Mouse (Mus musculus): ENCODE data around the gene Igsf3. TPM values are rescaled to one million over a fixed set of nuclear protein-coding genes. Genes with fewer than 3 reads are reported as not detected.

Igsf3 gene
- total and polyA plus RNA-seq, 3 experiments, result 3.9 to 11.8 (median 11.4) TPM

DNA sequence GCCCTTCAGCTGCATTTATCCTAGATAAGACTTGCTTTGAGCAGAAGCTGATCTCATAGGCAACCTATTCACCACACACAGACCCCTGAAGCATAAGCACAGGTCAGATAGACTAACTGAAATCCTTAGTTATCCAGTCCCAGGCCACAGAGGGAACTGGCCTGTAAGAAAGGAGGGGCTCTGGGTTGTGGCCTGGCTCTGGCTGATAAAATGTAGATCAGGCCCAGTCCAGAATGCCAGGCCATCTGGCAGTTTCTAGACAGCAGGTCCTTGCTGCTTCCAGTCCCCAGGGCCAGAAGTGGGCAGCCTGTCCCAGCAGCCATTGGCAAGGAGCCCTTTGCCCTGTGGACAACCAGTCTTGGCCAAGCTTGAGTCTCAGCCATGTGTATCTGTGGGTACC is 22.4 kb upstream of the Igsf3 start:
- Histone ChIP-seq H3K9ac (ENCODE audit: low read depth, low read length) (0 out of 2 replicates have a peak overlapping the region, but pooled peaks have one; percentile 18), H3K4me1 (ENCODE audit: control insufficient read depth, insufficient read depth, low read length) (peaks cover 1% of the 10 kb centered on the region; the same call in 1 of the 2 replicates), H3K79me2 (replicated peaks; ENCODE audit: control insufficient read depth, insufficient read depth, low read length) (no peaks in the 10 kb centered on the region), H3K4me3 (no peak overlapping the region), H3K27ac (peak overlapping the region; percentile 58), H3K36me3 (ENCODE audit: control insufficient read depth, insufficient read depth, low read length) (no peaks in the 10 kb centered on the region; the same call in 1 of the 2 replicates), H3K27me3 (ENCODE audit: control insufficient read depth, insufficient read depth, low read length) (no peaks in the 10 kb centered on the region)
- intact Hi-C loops (cut with DNase I), result no loop called here
- peak; percentile 47 to 75 for DNase-seq
- TF ChIP-seq CTCF (IDR thresholded peaks at IDR 0.05), result no peak
- TF ChIP-seq EP300 (IDR thresholded peaks at IDR 0.05; ENCODE audit: insufficient read depth, low read depth, low read length), result 0 out of 2 replicates have a peak, but pooled peaks have one; percentile 24
- TF ChIP-seq POLR2A (IDR thresholded peaks at IDR 0.05; ENCODE audit: insufficient read depth, low read depth, low read length), result no peak

- Histone ChIP-seq H3K4me3 (no peak overlapping the region), H3K27me3 (ENCODE audit: control insufficient read depth, insufficient read depth, low read length) (no peaks in the 10 kb centered on the region), H3K4me1 (ENCODE audit: control insufficient read depth, insufficient read depth, low read length) (peaks cover 1% of the 10 kb centered on the region; the same call in 1 of the 2 replicates), H3K9ac (ENCODE audit: low read depth, low read length) (no peak overlapping the region), H3K27ac (peak overlapping the region; percentile 58), H3K79me2 (replicated peaks; ENCODE audit: control insufficient read depth, insufficient read depth, low read length) (no peaks in the 10 kb centered on the region), H3K36me3 (ENCODE audit: control insufficient read depth, insufficient read depth, low read length) (no peaks in the 10 kb centered on the region; the same call in 1 of the 2 replicates)
- intact Hi-C loops (cut with DNase I), result no loop called here
- no peak for TF ChIP-seq POLR2A (IDR thresholded peaks at IDR 0.05; ENCODE audit: insufficient read depth, low read depth, low read length)
- no peak for TF ChIP-seq CTCF (IDR thresholded peaks at IDR 0.05)
- no peak for TF ChIP-seq EP300 (IDR thresholded peaks at IDR 0.05; ENCODE audit: insufficient read depth, low read depth, low read length)
- WGBS, result 22% methylated on average over 5 of the region's 5 CpGs
- DNase-seq, result no peak
Observed at GRCm38 (mm10) chr3:101355702-101356101, 21.2 kb upstream of the Igsf3 start.

GRCm38 (mm10) chr3:101356583-101357553 is 20.0 kb upstream of the Igsf3 start:
- intact Hi-C loops (cut with DNase I), result no loop called here
- H3K27me3 ChIP-seq (ENCODE audit: control insufficient read depth, insufficient read depth, low read length), result no peaks in the 10 kb centered on the region
- DNase-seq, result no peak
- WGBS, result 84% methylated on average over 8 of the region's 8 CpGs
- no peak overlapping the region for H3K4me3 ChIP-seq
- H3K36me3 ChIP-seq (ENCODE audit: control insufficient read depth, insufficient read depth, low read length), result no peaks in the 10 kb centered on the region; the same call in 1 of the 2 replicates
- no peak for TF ChIP-seq POLR2A (IDR thresholded peaks at IDR 0.05; ENCODE audit: insufficient read depth, low read depth, low read length)
- TF ChIP-seq CTCF (IDR thresholded peaks at IDR 0.05), result no peak
- TF ChIP-seq EP300 (IDR thresholded peaks at IDR 0.05; ENCODE audit: insufficient read depth, low read depth, low read length), result no peak
- H3K9ac ChIP-seq (ENCODE audit: low read depth, low read length), result no peak overlapping the region
- H3K79me2 ChIP-seq (replicated peaks; ENCODE audit: control insufficient read depth, insufficient read depth, low read length), result no peaks in the 10 kb centered on the region
- peaks cover 1% of the 10 kb centered on the region; the same call in 1 of the 2 replicates for H3K4me1 ChIP-seq (ENCODE audit: control insufficient read depth, insufficient read depth, low read length)
- no peak overlapping the region for H3K27ac ChIP-seq

DNA sequence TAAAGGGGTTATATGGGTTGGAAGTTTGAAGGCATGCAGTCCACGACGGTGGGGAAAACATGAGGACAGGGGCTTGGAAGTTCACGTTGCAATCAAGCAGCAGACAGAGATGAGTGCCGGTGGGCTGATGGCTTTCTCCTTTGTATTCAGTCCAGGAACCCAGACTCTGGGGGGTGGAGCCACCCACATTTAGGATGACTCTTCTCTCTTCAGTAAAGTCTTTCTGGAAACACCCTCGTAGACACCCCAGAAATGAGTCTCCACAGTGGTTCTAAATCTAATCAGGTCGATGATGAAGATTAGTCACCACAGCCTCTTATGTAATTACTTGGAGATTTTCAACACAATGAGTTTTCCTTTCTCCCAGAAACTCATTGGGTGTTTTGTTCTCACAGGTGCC is 16.1 kb upstream of the Igsf3 start:
- Histone ChIP-seq H3K27me3 (ENCODE audit: control insufficient read depth, insufficient read depth, low read length) (no peaks in the 10 kb centered on the region), H3K4me3 (no peak overlapping the region), H3K36me3 (ENCODE audit: control insufficient read depth, insufficient read depth, low read length) (no peaks in the 10 kb centered on the region), H3K27ac (no peak overlapping the region), H3K4me1 (ENCODE audit: control insufficient read depth, insufficient read depth, low read length) (no peaks in the 10 kb centered on the region), H3K79me2 (replicated peaks; ENCODE audit: control insufficient read depth, insufficient read depth, low read length) (no peaks in the 10 kb centered on the region), H3K9ac (ENCODE audit: low read depth, low read length) (no peak overlapping the region)
- TF ChIP-seq POLR2A (IDR thresholded peaks at IDR 0.05; ENCODE audit: insufficient read depth, low read depth, low read length), result no peak
- 90% methylated on average over 6 of the region's 6 CpGs for WGBS
- DNase-seq, result no peak
- intact Hi-C loops (cut with DNase I), result no loop called here

DNA sequence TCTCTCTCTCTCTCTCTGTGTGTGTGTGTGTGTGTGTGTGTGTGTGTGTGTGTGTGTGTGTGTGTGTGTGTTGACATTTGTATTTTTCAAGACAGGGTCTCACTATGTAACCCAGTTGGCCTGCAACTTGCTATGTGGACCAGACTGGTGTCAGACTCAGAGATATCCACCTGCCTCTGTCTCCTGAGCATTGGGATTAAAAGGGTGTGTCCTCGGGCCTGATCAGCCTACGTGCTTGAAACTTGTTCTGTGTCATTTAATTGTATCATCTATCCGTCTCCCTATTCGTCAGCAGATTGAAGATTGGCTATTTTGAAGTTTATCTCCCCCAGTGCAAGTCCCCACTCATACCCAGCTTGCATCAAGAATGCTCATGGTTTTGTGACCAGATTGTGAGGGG is 14.5 kb upstream of the Igsf3 start:
- intact Hi-C loops (cut with DNase I), result no loop called here
- TF ChIP-seq EP300 (IDR thresholded peaks at IDR 0.05; ENCODE audit: insufficient read depth, low read depth, low read length), result no peak
- TF ChIP-seq POLR2A (IDR thresholded peaks at IDR 0.05; ENCODE audit: insufficient read depth, low read depth, low read length), result no peak
- Histone ChIP-seq H3K27me3 (ENCODE audit: control insufficient read depth, insufficient read depth, low read length) (no peaks in the 10 kb centered on the region), H3K79me2 (replicated peaks; ENCODE audit: control insufficient read depth, insufficient read depth, low read length) (no peaks in the 10 kb centered on the region), H3K27ac (no peak overlapping the region), H3K36me3 (ENCODE audit: control insufficient read depth, insufficient read depth, low read length) (no peaks in the 10 kb centered on the region), H3K9ac (ENCODE audit: low read depth, low read length) (no peak overlapping the region), H3K4me1 (ENCODE audit: control insufficient read depth, insufficient read depth, low read length) (no peaks in the 10 kb centered on the region), H3K4me3 (no peak overlapping the region)
- 82% methylated on average over 4 of the region's 4 CpGs for WGBS
- DNase-seq, result no peak

DNA sequence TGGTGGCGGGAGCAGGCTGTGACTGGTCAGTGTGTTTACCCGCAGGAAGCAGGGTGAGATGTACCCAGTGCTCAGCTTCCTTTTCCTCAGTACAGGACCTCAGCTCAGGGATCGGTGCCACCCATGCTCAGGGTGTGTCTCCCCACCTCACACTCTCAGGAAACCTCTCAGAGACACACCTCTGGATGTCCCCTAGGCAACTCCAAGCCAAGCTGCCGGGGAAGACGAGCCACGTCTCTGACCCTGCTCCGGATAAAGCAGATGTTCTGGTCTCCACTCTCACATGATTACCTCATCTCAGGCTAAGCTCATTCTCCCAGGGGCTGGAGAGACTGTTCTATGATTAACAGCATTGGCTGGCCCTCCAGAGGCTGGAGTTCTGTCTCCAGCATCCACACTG is 13.3 kb upstream of the Igsf3 start:
- WGBS, result 54% methylated on average over 7 of the region's 7 CpGs
- H3K27ac ChIP-seq, result no peak overlapping the region
- intact Hi-C loops (cut with DNase I), result no loop called here
- H3K4me3 ChIP-seq, result no peak overlapping the region
- H3K36me3 ChIP-seq (ENCODE audit: control insufficient read depth, insufficient read depth, low read length), result no peaks in the 10 kb centered on the region
- H3K79me2 ChIP-seq (replicated peaks; ENCODE audit: control insufficient read depth, insufficient read depth, low read length), result no peaks in the 10 kb centered on the region
- H3K9ac ChIP-seq (ENCODE audit: low read depth, low read length), result no peak overlapping the region
- no peaks in the 10 kb centered on the region for H3K27me3 ChIP-seq (ENCODE audit: control insufficient read depth, insufficient read depth, low read length)
- DNase-seq, result peak in 1 of 2 experiments; percentile 36
- H3K4me1 ChIP-seq (ENCODE audit: control insufficient read depth, insufficient read depth, low read length), result no peaks in the 10 kb centered on the region
- TF ChIP-seq CTCF (IDR thresholded peaks at IDR 0.05) (no peak), POLR2A (IDR thresholded peaks at IDR 0.05; ENCODE audit: insufficient read depth, low read depth, low read length) (no peak), EP300 (IDR thresholded peaks at IDR 0.05; ENCODE audit: insufficient read depth, low read depth, low read length) (no peak)

Data from heart, adult 2 months (tissue).